In genomic region chr14:121612926-121613325, GRCm38 (mm10) we compare ENCODE assay signal across 18 mouse cellular contexts.
"Had no signal": no experiment of that assay in that cellular context is flagged by ENCODE, and none has a peak within 500 bp of the region (broad histone marks: within the 10 kb centered on the region; RNA-seq: fewer than 3 reads in every experiment).

No protein-coding gene starts in this region.

- ATAC-seq: liver, postnatal 0 days; lung, postnatal 0 days; midbrain, embryonic 13.5 days had no signal

- H3K27me3 ChIP-seq: limb, embryonic 12.5 days; limb, embryonic 15.5 days; midbrain, embryonic 13.5 days; neural tube, embryonic 12.5 days had no signal

- H3K9me3 ChIP-seq: limb, embryonic 12.5 days; limb, embryonic 15.5 days; midbrain, embryonic 13.5 days; neural tube, embryonic 12.5 days had no signal

- H3K4me2 ChIP-seq: limb, embryonic 12.5 days; limb, embryonic 15.5 days; liver, embryonic 11.5 days; lung, embryonic 14.5 days; midbrain, embryonic 13.5 days; neural tube, embryonic 12.5 days had no signal

- H3K36me3 ChIP-seq: limb, embryonic 12.5 days; midbrain, embryonic 13.5 days; neural tube, embryonic 12.5 days had no signal

- H3K27ac ChIP-seq: kidney, postnatal 0 days; limb, embryonic 12.5 days; limb, embryonic 15.5 days; liver, embryonic 14.5 days; macrophage; midbrain, embryonic 13.5 days; neural tube, embryonic 12.5 days had no signal

- H3K4me1 ChIP-seq: neural tube, embryonic 12.5 days had no signal

- DNase-seq: kidney, postnatal 25 days; layer of hippocampus, postnatal 36 days; left cerebral cortex, postnatal 4 days; liver, postnatal 0 days; lung, embryonic 14.5 days; retina, postnatal 1 day; right cerebral cortex, postnatal 25 days; thymus, adult 18-20 months; thymus, postnatal 36 days had no signal

- H3K4me3 ChIP-seq: limb, embryonic 12.5 days; limb, embryonic 15.5 days; midbrain, embryonic 13.5 days; neural tube, embryonic 12.5 days had no signal

- H3K9ac ChIP-seq: limb, embryonic 12.5 days; limb, embryonic 15.5 days; liver, embryonic 14.5 days; liver, postnatal 0 days; lung, embryonic 14.5 days; midbrain, embryonic 13.5 days; neural tube, embryonic 12.5 days had no signal
